Mouse (Mus musculus) adrenal gland, adult 18-20 months (tissue): ENCODE measurements around the gene Sfswap. TPM values are rescaled to one million over a fixed set of nuclear protein-coding genes. Genes with fewer than 3 reads are reported as not detected.

Source experiments
- DNase-seq, 2 experiments: peaks; one replicate each; pipeline ENCODE4 v3.0.0; 2021 to 2022; ENCODE audit warnings: low spot score in 2 of 2
- total RNA-seq, 2 experiments: library from RNA; stranded (reverse); gene quantifications; 1 replicate in 1 of 2; 2 replicates in 1 of 2; pipeline ENCODE4 v1.2.3; 2021

Sfswap gene
- total RNA-seq, 2 experiments from 2014 or later = 47.7 to 58.3 TPM

GRCm38 (mm10) chr5:129524751-129525150 is 23.7 kb downstream of the Sfswap start:
- no peak for DNase-seq

- no peak for DNase-seq
These were observed 26.1 kb downstream of the Sfswap start for GRCm38 (mm10) chr5:129527162-129527561.

- DNase-seq = no peak
These were observed 28.6 kb downstream of the Sfswap start for GRCm38 (mm10) chr5:129529571-129529970.

- peak; percentile 33 to 49 for DNase-seq
These were observed 32.7 kb downstream of the Sfswap start for GRCm38 (mm10) chr5:129533731-129534130.

- no peak for DNase-seq
These were observed 33.5 kb downstream of the Sfswap start for GRCm38 (mm10) chr5:129534500-129534899.

GRCm38 (mm10) chr5:129535021-129535420 is 34.0 kb downstream of the Sfswap start:
- DNase-seq = no peak

- DNase-seq = no peak
These were observed 34.4 kb downstream of the Sfswap start for GRCm38 (mm10) chr5:129535431-129535830.

- no peak for DNase-seq
These were observed 37.8 kb downstream of the Sfswap start for GRCm38 (mm10) chr5:129538826-129539225.

- DNase-seq = no peak
These were observed 41.2 kb downstream of the Sfswap start for GRCm38 (mm10) chr5:129542236-129542635.

GRCm38 (mm10) chr5:129545787-129546186 is 44.8 kb downstream of the Sfswap start:
- no peak for DNase-seq

- DNase-seq = no peak
These were observed 48.7 kb downstream of the Sfswap start for GRCm38 (mm10) chr5:129549716-129550115.

GRCm38 (mm10) chr5:129550790-129551189 is 49.8 kb downstream of the Sfswap start:
- no peak for DNase-seq

GRCm38 (mm10) chr5:129551991-129552390 is 51.0 kb downstream of the Sfswap start:
- DNase-seq = no peak

- no peak for DNase-seq
These were observed 52.6 kb downstream of the Sfswap start for GRCm38 (mm10) chr5:129553642-129554041.

- no peak for DNase-seq
These were observed 57.6 kb downstream of the Sfswap start for GRCm38 (mm10) chr5:129558591-129558990.

- no peak for DNase-seq
These were observed 58.3 kb downstream of the Sfswap start for GRCm38 (mm10) chr5:129559283-129559682.

GRCm38 (mm10) chr5:129562342-129562741 is 61.3 kb downstream of the Sfswap start:
- no peak for DNase-seq

GRCm38 (mm10) chr5:129568596-129568995 is 67.6 kb downstream of the Sfswap start:
- DNase-seq = no peak

GRCm38 (mm10) chr5:129578201-129578600 is 77.2 kb downstream of the Sfswap start:
- no peak for DNase-seq

- no peak for DNase-seq
These were observed 79.0 kb downstream of the Sfswap start for GRCm38 (mm10) chr5:129580046-129580445.

GRCm38 (mm10) chr5:129580572-129580971 is 79.6 kb downstream of the Sfswap start:
- no peak for DNase-seq

- DNase-seq = no peak
These were observed 80.0 kb downstream of the Sfswap start for GRCm38 (mm10) chr5:129581015-129581414.

- DNase-seq = no peak
These were observed 82.3 kb downstream of the Sfswap start for GRCm38 (mm10) chr5:129583331-129583730.
